Mouse (Mus musculus) hematopoietic stem cell, adult 5-6 weeks (primary cell): ENCODE results near the gene Srprb. TPM values are rescaled to one million over a fixed set of nuclear protein-coding genes. Genes with fewer than 3 reads are reported as not detected.
A peak's percentile ranks its signal among the peaks of the same experiment; 100 is the strongest.
"Not testable (repeated sequence)": the region's sequence is repeated elsewhere in the genome, so short reads cannot be mapped to it uniquely, and the experiment has no call there.

Experiments
- ATAC-seq, 2 experiments: fragments of 125-278 bp in 1 of 2; replicated peaks in 1 of 2; 2 replicates each; pipeline ENCODE4 v1.8.0; 2016 to 2017; ENCODE audit warnings: inconsistent platforms in 2 of 2, mild to moderate bottlenecking in 2 of 2, moderate number of reproducible peaks in 2 of 2, low read depth in 1 of 2, moderate TSS enrichment in 1 of 2; ENCODE audit not compliant: low FRiP score in 2 of 2, poor library complexity in 2 of 2, severe bottlenecking in 2 of 2, insufficient read depth in 1 of 2, low TSS enrichment in 1 of 2
- total RNA-seq: library from RNA; stranded (forward); fragments of 172-1452, 232-1000 nt; gene quantifications from 2 replicates; pipeline ENCODE4 v1.2.3, GENCODE M21; 2017

The Srprb gene
- total RNA-seq, 1 experiment from 2014 or later = 21.7 TPM

- ATAC-seq = no peak
Observed at GRCm38 (mm10) chr9:103163806-103164205, 38.1 kb downstream of the Srprb start.

- ATAC-seq = not testable (repeated sequence)
Observed at GRCm38 (mm10) chr9:103155158-103155557, 46.8 kb downstream of the Srprb start.

GRCm38 (mm10) chr9:103154568-103154967, 47.4 kb downstream of the Srprb start:
- ATAC-seq = no peak

- no peak for ATAC-seq
Observed at GRCm38 (mm10) chr9:103153286-103153685, 48.7 kb downstream of the Srprb start.

GRCm38 (mm10) chr9:103149074-103149799, 52.7 kb downstream of the Srprb start:
- ATAC-seq = peak; percentile 89 to 95

GRCm38 (mm10) chr9:103147103-103147502, 54.8 kb downstream of the Srprb start:
- no peak for ATAC-seq

- ATAC-seq = peak; percentile 63 to 73
Observed at GRCm38 (mm10) chr9:103146703-103147102, 55.2 kb downstream of the Srprb start.

- no peak for ATAC-seq
Observed at GRCm38 (mm10) chr9:103146257-103146656, 55.7 kb downstream of the Srprb start.

- ATAC-seq = no peak
Observed at GRCm38 (mm10) chr9:103145351-103145750, 56.6 kb downstream of the Srprb start.

- ATAC-seq = no peak
Observed at GRCm38 (mm10) chr9:103143881-103144280, 58.1 kb downstream of the Srprb start.

GRCm38 (mm10) chr9:103141266-103141665, 60.7 kb downstream of the Srprb start:
- ATAC-seq = no peak

- ATAC-seq = no peak
Observed at GRCm38 (mm10) chr9:103140384-103140783, 61.6 kb downstream of the Srprb start.

GRCm38 (mm10) chr9:103139481-103139880, 62.5 kb downstream of the Srprb start:
- ATAC-seq = no peak

Other genes starting within 250 kb of the Srprb start
- gene Slco2a1, start 213.4 kb downstream of the Srprb start, total RNA-seq = 0.25 and 0.88 TPM in 2 replicates
- 3.5 and 5.2 TPM in 2 replicates for gene Rab6b, start 90.3 kb downstream of the Srprb start, total RNA-seq
- not detected in 2 replicates for gene Gm20425, start 28.2 kb upstream of the Srprb start, total RNA-seq
- gene Trf, start 28.3 kb upstream of the Srprb start, total RNA-seq = 68.0 and 95.2 TPM in 2 replicates
- gene 1300017J02Rik, start 102.9 kb upstream of the Srprb start, total RNA-seq = 1.8 TPM in 1 of 2 replicates, not detected in the other
- 187 and 235 TPM in 2 replicates for gene Topbp1, start 103.1 kb upstream of the Srprb start, total RNA-seq
- gene Cdv3, start 163.7 kb upstream of the Srprb start, total RNA-seq = 172 and 198 TPM in 2 replicates